Mouse (Mus musculus) lung, adult 18-20 months (tissue): Measurements from ENCODE around the gene Spock2.

Experiments
- DNase-seq, 2 experiments: peaks; one replicate each; pipeline ENCODE4 v3.0.0; 2022; ENCODE audit warnings: mixed read lengths in 2 of 2

Spock2 gene

DNA sequence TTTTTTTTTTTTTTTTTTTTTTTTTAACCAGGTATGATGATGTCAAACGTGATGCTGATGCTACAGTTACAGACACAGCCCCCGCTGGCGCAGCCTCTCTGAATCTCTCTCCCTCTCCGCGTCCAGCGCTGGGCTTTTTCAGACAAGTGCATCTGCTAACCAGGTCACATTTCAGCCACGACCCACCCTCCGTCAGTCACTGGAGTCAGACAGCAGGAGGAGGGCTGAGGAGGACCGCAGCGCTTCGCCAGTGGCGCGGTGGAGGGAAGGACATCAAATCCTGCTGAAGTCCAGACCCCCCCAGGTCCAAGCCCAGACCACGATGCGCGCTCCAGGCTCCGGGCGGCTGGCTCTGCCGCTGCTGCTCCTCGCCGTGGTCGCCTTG, at the start of gene Spock2:
Gene Spock2, plus strand, starts transcription at position 74 of the 385 bp plus-strand sequence.
- DNase-seq, result peak; percentile 41 to 51

DNA sequence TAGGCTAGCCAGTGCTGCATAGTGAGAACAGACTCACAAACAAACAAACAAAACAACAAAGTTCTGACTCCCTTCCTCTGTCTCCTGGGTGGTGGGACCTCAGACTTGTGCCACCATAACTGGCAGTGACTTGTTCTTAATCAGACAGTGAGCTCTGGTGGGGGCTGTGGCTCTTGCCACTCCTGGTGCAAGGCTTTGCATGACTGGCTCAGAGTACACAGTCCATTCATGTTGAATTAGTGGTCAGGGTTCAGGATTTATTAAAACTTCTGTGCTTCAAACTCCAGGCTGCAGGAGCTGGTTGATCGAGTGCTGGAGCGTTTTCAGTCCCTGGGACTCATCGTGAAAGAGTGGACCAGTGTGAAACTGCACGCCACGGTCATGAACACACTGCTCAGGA, 43.8 kb upstream of the Spock2 start:
- DNase-seq, result no peak

DNA sequence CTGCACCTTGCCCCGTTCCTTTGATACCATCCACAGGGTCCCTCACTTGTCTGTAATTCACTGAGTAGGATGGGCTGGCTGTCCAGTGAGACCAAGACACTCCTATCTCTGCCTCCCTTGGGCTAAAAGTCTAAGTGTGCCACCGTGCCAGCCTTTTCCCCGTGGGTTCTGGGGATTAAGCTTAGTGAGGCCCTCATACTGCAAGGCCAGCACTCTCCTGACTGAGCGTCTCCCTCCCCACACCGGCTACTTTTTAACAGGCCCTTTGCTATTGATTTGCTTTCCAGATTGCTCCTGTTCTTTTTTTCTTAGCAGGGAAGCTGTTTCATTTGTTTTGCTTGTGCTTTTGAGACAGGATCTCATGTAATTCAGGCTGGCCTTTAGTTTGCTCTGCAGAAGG, 43.1 kb upstream of the Spock2 start:
- no peak for DNase-seq

DNA sequence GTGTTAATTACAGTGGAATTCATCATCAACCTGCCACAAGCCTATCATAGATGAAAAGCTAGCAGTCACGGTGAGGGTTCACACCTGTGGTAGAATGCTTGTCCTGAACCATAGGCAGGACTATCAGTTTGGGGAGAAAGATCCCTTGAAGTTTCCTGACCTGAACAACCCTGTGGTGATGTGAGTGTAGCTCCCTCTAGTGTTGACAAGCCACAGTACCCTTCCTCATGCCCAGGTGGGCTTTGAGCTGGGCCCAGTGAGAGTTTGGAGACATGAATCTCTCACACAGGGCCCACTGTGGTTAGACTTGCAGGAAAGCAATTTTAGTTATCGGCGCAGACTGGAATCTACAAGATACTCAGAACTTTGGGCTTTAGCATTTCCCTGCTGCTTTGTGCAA, 39.5 kb upstream of the Spock2 start:
- peak; percentile 14 to 26 for DNase-seq

DNA sequence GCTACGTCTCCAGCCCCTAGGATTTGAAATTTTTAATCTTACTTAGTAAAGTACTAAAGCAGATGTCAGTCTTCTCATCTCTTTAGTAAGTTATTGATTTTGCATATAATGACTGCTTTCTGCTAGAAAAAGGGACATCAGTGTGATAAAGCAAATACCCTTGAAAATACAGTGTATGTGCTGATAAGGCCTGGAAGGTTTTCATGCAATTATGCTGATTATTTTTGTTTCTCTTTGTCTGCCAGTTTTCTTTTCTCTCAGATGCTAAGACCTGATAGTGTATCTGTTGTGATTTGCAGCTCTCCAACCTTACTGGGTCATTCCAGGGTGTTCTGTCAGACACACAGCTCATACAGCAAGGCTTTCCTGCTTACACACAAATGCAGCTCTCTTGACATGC, 30.9 kb upstream of the Spock2 start:
- DNase-seq, result no peak

DNA sequence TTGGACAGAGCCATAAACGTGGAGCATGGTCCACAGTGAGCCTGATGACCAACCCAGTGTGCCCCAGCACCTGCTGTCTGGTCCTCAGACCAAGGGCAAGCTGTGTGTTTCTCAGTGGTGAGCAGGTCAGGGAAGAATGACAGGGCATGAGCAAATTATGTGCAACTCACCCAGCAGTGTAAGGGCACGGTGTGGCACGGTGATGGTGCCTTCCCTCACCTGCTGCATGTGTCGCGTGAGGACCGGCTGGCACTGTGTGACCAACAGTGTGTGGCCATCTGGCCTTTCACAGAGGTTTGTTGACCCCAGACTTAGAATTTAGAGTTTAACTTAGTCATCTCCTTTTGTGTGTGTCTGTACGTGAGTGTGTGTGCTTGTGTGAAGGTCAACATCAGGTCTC, 28.8 kb upstream of the Spock2 start:
- no peak for DNase-seq

DNA sequence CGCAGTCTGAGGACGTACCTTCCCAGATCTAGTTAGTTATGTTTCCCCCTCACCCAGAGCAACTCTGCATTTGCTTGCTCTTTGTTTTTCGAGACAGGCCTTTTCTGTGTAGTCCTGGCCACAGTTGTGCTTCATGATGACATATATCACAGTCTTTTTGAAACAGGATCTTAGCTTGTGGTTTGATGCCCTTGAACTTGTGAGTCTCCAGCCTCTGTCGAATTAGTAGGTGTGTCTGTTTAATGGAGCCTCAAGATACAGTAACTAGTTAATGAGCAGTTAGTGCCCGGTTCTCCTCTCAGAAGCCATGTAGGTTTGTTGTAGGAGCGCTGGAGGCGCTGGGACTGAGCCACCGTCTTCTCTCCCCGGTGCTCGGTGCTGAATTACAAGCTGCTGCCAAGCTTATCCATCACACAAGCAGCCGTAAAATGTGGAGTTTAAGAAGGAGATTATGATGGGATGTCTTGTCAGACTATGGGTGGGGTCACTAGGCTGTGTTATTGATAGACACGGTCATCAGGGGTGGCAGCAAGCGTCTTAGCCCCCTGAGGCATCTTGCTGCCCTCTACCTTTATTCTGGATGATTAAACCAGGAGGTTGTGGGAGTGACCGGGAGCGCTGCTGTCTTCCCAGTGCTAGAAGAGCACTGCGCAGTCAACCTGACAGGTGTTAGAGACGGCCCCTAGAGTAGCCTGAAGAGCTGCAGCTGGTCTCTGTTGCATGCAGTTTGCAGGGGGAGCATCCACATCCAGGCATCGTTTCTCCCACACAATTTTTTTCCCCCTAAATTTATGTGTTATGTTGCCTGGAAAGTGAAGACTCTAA, 28.1 kb upstream of the Spock2 start:
- DNase-seq, result no peak

DNA sequence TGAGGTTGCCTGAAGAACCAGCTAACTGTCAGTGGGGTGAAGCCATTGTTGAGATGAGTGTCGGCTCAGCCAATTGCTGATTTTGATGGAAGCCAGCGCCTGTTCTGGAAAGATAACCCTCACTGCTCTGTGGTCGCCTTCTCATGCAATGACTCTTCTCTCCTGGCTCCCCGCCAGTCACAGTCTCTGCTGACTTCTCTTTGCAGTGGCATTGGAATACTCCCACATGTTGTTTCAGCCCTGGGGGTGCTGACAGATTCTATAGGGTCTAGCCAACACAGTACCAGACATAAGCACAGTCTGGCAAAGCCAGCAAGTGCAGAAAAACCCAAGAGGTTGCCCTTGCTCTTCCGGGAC, 27.5 kb upstream of the Spock2 start:
- DNase-seq, result no peak

DNA sequence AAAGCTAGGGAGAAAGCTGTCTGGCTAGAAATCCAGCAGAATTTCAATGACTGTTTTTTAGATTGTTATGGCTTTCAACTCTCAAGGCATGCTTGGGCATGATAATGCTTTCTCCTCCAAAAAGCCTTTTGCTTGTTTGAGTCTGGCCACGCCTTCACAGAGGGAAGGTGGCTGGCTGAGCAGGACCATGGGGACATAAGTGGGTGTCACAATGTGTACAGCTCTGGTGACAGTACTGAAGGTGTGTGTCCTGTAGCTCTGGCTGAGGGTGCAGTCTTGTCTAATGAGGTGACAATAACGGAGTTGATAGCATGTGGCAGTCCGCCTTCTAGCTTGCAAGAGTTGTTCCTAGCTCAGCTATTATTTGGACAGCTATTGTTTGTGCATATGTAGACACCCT, 25.8 kb upstream of the Spock2 start:
- no peak for DNase-seq

DNA sequence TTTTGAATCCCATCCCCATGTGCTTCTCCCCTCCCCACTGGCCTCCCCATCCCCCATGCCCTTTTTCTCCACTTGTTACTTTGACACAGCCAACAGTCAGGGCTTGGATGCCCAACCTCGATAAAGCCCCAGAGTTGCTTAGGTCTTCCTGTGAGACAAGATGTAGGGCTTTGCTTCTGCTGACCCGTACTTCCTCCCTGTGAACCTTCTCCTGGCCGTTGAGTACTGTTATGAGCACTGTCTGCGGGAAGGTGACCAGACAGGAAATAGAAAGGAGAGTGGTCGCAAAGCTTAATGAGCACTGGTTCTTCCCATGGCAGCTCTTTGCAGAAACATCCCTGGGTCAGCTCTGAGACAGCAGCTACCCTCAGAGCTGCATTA, 25.4 kb upstream of the Spock2 start:
- no peak for DNase-seq

DNA sequence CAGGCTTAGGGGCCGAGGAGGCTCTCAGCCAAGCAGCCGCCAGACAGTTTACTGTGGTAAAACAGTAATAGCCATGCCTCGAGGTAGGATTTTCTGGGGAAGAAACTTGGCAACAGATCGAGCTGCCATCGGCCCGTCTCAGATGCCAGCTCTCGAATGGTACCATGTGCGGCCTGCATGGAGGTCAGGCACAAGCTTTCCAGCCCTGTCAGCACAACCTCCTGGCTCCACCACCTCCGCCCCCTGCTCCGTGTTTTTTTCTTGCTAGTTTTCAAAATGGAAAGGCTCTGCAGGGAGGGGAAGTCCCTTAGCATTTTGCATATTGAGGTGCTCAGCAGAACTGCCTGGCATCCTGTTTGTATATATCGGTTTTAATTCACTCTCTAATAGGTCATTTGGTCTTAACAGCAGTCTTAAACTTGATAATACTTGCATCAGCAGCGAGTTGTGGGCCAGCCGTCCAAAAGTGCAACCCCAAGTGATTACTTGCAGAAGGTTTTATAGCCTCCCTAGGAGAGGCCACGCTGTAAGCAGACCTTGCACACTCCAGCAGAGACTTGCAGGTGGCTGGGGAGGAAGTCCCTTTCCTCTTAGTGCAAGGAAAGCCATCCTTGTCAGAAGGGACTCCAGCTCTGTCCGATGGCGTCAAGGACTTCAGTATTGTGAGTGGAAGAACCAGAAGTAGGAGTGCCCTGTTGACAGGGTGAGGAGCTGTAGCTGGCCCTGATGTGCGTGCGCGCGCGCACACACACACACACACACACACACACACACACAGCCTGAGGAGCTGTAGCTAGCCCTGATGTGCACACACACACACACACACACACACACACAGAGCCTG, 24.8 kb upstream of the Spock2 start:
- DNase-seq, result peak in 1 of 2 experiments; percentile 14

DNA sequence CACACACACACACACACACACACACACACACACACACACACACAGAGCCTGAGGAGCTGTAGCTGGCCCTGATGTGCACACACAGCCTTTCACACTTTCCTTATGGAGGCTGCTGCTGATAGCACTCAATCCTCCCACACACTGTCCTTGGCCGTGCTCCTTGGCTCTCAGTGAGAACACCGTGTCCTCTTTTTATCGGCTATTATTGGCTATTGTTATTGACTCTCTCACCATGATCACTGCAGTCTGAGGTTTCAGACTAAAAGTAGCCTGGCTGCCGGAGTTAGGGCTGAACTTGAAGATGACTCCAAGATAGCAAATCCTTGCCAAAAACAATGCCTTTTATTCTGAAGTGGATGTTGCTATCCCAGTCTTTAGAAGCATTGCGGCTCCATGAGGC, 24.1 kb upstream of the Spock2 start:
- DNase-seq, result peak; percentile 67 to 74

DNA sequence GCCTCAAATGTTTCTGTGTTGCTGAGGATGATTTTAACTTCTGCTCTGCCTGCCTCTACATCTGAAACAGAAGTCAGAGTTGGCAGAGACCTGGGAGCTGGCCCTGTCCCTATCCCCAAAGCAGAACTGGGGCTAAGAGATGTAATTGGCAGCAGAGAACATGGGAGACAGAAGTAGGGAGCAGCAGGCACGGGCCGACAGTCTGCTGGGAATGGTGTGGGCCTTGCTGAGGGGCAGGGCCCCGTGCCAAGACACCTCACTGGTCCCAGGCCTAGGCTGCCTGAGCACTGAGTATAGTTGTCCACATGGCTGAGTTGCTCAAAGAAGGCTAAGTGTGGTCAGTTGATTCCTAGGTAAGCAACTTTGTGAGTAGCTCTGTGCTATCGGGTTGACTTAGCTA, 22.0 kb upstream of the Spock2 start:
- no peak for DNase-seq

DNA sequence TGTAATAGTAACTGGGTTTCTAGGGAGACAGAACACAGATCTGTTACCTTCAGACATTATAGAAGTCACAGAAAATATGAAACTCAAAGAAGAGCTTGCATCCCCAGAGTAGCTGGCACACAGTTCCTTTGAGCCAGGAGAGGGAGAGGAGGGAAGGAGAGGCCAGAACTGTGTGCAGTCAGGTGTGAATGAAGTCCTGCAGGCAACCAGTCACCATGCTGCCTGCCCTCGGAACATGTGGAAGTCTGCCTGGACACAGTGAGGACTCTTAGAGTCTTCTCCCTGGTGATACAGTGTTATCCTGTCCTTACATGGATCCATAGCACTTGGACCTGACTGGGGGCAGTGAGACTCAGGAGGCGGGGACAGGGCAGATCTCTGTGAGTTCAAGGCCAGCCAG, 13.7 kb upstream of the Spock2 start:
- DNase-seq, result no peak

DNA sequence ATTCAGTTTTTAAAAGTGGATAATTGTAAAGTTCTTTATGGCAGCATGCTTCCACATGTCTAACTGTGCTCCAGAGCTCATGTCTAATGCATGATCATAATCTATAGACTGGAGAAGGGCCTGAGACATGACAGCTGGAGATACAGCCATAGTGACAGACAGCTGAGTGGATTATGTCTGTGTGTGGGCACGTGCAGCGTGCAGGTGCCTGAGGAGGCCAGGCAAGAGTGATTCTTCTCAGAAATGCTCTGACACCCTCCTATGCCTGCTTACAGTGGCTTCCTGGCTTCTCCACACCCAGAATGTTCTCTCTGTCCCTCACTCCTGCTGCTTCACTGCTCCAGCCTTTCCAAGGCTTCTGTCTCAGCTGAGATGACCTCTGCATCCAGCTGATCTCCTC, 12.3 kb upstream of the Spock2 start:
- DNase-seq, result no peak

DNA sequence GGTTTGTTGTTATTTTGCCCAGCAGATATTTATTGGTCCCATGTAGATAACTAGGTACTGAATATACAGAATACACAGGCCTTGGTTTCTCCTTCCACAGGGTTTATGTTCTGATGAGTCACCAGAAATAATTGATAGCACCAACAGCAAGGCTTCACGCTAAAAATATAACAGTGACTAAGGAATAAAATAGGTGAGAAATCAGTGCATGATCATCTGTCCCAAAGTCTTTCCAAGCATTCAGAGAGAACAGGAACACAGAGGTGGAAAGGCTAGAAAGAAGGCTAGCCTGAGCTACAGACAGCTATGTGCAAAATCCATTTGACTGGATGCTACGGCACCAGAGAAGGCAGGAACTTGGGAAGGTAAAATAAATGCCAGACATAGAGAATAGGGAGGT, 10.5 kb upstream of the Spock2 start:
- DNase-seq, result no peak

DNA sequence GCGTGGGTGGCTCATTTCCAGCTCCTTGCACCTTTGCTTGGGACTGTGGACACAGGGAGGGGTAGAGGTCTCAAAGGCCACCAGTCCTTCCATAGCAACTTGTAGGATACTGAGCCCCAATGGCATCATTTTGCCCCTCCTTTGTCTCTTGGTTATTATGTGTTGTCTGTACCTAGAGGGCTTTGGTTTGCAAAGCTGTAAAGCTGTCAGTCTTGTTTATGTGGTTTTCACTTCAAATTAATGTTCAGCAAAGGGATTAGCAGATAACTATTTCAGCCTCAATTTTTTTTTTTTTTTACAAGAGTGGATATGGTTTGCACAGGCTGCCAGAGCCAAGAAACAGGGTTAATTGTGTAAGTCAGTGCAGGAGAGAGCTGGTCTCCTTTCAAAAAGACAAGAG, 9.7 kb upstream of the Spock2 start:
- DNase-seq, result no peak

DNA sequence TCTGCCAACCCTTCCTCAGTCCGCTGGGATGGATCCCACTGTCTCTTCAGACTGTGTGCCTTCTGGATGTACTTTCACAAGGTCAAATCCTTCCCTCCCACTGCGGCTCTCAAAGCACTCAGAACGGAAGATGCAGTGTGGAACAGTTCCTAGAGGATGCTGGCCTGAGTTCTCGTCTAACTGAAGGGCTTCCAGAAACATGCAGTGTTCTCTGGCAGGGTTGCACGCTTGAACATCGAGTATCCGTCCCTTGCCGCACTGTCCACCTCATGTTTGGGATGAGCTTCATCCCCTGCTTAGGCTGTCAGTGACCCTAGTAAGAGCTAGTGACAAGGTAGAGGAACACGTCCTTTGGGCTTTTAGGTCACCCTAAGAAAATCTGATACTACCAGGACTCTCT, 8.9 kb upstream of the Spock2 start:
- DNase-seq, result no peak

DNA sequence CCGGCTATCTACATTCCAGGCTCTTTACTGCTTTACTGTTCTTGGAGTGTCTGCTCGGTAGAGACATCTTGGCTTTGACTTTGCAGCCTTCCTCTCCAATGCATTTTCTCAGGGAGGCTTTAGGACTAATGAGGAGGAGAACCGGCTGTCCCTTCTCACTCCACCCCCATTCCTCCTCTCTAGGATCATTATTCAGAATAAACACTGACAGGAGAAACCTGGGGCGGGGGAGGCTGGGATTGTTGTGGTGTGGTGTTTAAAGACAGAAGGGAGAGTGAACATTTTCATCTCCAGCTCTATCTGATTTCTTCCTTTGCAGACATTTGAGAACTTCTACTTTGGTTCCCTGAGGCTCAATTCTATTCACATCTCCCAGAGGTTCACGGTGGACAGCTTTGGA, 8.2 kb upstream of the Spock2 start:
- no peak for DNase-seq

DNA sequence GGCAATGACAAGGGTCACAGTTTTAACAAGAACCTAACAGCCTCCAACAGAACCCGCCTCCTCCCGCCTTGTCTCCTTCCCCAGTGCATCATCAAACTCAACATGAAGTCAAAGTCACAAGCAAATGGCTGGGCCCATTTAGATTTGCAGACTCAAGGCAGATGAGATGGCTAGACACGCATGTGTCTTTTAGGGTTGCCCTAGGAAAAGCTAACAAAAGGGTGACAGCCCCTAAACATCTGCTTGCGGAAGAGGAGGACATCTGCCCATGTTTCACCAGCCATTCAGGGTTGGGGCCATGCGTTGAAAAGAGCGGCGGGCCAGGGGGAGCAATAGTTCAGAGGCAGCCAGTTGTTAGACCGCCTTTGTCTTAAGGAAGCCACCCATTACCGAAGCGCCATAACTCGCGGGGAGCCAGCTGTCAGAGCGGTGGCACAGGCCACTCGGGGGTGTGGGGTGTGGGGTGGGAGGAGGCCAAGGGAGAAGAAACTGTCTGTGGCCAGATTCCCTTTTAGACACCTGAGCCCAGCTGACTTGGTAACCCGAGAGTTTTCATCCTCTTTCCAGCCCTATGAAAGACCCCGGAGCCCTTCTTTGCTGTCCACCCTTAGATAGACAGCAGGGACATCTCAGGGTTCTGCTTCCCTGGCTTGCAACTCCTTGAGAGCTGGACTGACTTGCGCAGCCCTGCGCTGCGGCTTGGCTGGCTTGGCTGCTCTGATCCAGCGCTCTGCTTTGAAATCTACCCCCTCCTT, 451 bp upstream of the Spock2 start:
- no peak for DNase-seq

DNA sequence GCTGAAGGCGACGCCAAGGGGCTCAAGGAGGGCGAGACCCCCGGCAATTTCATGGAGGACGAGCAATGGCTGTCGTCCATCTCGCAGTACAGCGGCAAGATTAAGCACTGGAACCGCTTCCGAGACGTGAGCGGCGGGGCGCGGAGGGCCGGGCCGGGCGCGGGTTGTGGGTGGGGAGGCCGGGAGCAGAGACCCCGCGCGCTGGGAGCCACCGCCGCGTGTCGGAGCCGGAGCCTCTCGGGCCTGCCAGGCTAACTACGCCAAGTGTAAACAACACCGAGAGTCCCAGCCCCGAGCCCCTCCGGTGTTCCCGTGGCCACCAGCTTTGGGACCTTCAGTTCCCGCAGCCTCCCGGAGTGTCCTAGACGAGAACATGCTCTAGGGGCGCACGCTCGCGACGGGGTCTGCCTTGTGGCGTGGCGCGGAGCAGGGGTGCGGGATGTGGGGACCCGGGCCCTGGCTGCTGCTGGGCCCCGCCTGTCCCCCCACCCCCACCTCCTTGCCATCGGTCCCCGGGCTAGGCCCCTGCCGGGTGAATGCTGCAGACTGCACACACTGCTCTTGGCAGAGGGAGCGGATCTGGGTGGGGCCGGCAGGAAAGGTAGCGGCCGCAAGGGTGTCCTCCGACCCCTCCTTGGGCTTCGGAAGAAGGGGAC, 640 bp downstream of the Spock2 start:
- DNase-seq, result peak; percentile 37 to 53

DNA sequence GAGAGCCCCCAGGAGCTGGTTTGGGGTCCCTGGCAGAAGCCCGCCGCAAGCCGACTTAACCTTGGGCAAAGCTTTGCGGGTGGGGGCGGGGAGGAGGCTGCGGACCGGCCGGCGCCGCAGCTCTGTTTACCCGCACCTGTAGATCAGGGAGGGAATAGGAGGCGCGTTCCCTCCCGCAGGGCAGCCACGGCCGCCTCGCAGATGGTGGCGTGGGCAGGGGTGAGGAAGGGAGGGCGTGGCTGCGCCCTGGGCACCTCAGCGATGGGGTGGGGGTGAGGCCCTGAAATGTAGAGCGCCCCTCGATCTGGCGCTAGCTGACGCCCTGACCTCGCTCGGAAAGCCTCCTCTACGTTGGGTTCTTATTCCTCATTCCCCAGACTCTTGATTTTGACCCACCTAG, 1.4 kb downstream of the Spock2 start:
- DNase-seq, result peak; percentile 28 to 34
